Mouse (Mus musculus): ENCODE data around the gene Nr1i3. TPM values are rescaled to one million over a fixed set of nuclear protein-coding genes. Genes with fewer than 3 reads are reported as not detected.
A peak's percentile ranks its signal among the peaks of the same experiment; 100 is the strongest.

Nr1i3 gene
- total RNA-seq, 2 experiments from 2014 or later = 0.21 TPM; not detected in 1

DNA sequence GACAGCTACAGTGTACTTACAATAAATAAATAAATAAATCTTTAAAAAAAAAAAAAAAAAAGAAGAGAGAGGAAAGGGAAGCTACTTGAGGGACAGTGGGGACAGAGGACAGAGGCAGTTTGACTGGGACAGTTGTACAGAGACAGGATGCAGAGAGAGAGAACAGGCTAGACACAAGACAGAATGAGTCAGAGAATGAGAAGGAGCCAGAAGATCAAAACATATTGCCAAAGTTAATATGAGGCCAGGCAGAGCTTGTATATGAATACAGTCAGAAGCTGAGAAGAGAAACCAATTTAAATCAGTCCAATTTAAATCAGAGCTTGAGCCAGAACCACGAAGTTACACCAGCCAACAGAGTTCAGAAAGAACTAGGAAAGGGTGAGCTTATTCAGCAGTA, 54.6 kb downstream of the Nr1i3 start:
- DNase-seq (ENCODE audit: low spot score in 2 of 2) = no peak
- intact Hi-C loops (cut with DNase I) = no loop called here

DNA sequence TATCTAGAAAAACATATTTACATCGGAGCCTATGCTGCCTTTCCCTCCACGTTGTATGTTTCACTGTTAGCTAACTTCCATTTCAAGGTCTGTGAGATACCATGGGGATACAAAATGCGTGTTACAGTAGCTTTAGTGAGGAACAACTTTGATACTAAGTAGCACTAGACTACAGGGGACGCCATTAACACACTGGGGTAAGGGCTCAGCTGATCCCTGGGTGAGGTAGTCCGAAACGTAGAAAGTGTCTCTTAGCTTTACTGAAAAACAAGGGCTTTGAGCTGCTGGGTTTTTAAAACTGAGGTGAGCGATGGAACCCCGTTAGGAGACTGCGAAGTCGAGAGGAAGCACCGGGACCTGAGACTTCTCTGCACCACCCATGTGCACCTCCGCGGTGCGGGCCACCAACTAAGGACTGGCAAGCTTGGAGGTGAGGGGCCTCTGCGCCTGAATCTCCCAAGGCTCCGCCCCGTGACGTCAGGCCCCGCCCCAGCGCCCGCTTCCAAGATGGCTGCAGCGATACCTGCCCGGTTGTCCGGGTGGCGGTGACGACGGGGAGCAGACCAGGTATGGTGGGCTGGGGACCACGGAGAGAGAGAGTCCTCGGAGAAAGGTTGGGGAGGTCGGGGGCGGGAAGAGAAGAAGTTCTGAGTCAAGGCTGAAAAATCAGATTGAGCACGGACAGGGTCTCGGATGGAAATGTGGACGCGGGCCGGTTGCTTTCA, 56.2 kb downstream of the Nr1i3 start, which contains the start of gene B4galt3:
B4galt3 (plus strand) TSS at position 481 of the 725 bp plus-strand sequence.
- DNase-seq (ENCODE audit: low spot score in 2 of 2) = peak; percentile 95 to 96
- intact Hi-C loops (cut with DNase I) = no loop called here

Other genes with a start within 250 kb of the Nr1i3 start
- gene Fcgr2b, start 237.4 kb upstream of the Nr1i3 start, total RNA-seq (2021) = 1 to 10 TPM; 3.6 to 6.2 TPM
- gene Fcgr4, start 195.1 kb upstream of the Nr1i3 start, total RNA-seq (2021) = not detected
- 10 to 100 TPM; 13.8 TPM for gene Fcgr3, start 149.0 kb upstream of the Nr1i3 start, total RNA-seq (2021)
- gene Cfap126, start 100.1 kb upstream of the Nr1i3 start, total RNA-seq (2021) = under 1 TPM; 0.34 to 0.43 TPM
- gene Sdhc, start 63.4 kb upstream of the Nr1i3 start, total RNA-seq (2021) = 100 to 1,000 TPM; 199 to 205 TPM
- gene Mpz, start 63.3 kb upstream of the Nr1i3 start, total RNA-seq (2021) = not detected
- 100 to 1,000 TPM in 1 of 2 experiments, 10 to 100 TPM in 1; 70.0 to 130 TPM for gene Pcp4l1, start 17.7 kb upstream of the Nr1i3 start, total RNA-seq (2021)
- 10 to 100 TPM; 71.8 to 89.6 TPM for gene Tomm40l, start 8.5 kb downstream of the Nr1i3 start, total RNA-seq (2021)
- gene Apoa2, start 11.1 kb downstream of the Nr1i3 start, total RNA-seq (2021) = 1 to 10 TPM; 2.7 to 3.1 TPM
- gene Fcer1g, start 20.4 kb downstream of the Nr1i3 start, total RNA-seq (2021) = 10 to 100 TPM; 14.9 to 15.1 TPM
- gene Adamts4, start 36.5 kb downstream of the Nr1i3 start, total RNA-seq (2021) = 10 to 100 TPM; 10.9 to 12.8 TPM
- 100 to 1,000 TPM; 258 to 278 TPM for gene Ndufs2, start 37.4 kb downstream of the Nr1i3 start, total RNA-seq (2021)
- 10 to 100 TPM; 58.1 to 63.6 TPM for gene B4galt3, start 56.4 kb downstream of the Nr1i3 start, total RNA-seq (2021)
- 10 to 100 TPM; 19.9 to 29.4 TPM for gene Ppox, start 67.2 kb downstream of the Nr1i3 start, total RNA-seq (2021)
- gene Usp21, start 74.0 kb downstream of the Nr1i3 start, total RNA-seq (2021) = 10 to 100 TPM; 59.6 to 64.1 TPM
- 100 to 1,000 TPM; 105 to 115 TPM for gene Ufc1, start 81.1 kb downstream of the Nr1i3 start, total RNA-seq (2021)
- gene Dedd, start 115.2 kb downstream of the Nr1i3 start, total RNA-seq (2021) = 10 to 100 TPM; 38.2 to 39.8 TPM
- 10 to 100 TPM; 42.2 to 43.4 TPM for gene Nit1, start 131.7 kb downstream of the Nr1i3 start, total RNA-seq (2021)
- gene Pfdn2, start 131.7 kb downstream of the Nr1i3 start, total RNA-seq (2021) = 100 to 1,000 TPM; 154 to 158 TPM
- 1 to 10 TPM; 6.2 TPM for gene Klhdc9, start 146.8 kb downstream of the Nr1i3 start, total RNA-seq (2021)
- gene Nectin4, start 156.1 kb downstream of the Nr1i3 start, total RNA-seq (2021) = 1 to 10 TPM; 1.9 to 2.1 TPM
- 1 to 10 TPM; 1.9 to 2.8 TPM for gene Arhgap30, start 175.0 kb downstream of the Nr1i3 start, total RNA-seq (2021)
- 100 to 1,000 TPM; 105 TPM for gene Usf1, start 197.3 kb downstream of the Nr1i3 start, total RNA-seq (2021)
- gene Tstd1, start 204.9 kb downstream of the Nr1i3 start, total RNA-seq (2021) = 1 to 10 TPM; 2.0 to 3.0 TPM
- 1 to 10 TPM; 5.5 to 7.2 TPM for gene F11r, start 223.6 kb downstream of the Nr1i3 start, total RNA-seq (2021)